Mouse (Mus musculus): ENCODE data around the gene Slc35f6. TPM values are rescaled to one million over a fixed set of nuclear protein-coding genes. Genes with fewer than 3 reads are reported as not detected.
A peak's percentile ranks its signal among the peaks of the same experiment; 100 is the strongest.

The Slc35f6 gene
- polyA plus RNA-seq, 1 experiment: 97.2 TPM

GRCm38 (mm10) chr5:30618376-30619003 lies 29.2 kb upstream of the Slc35f6 start:
- WGBS: 60% methylated on average over 8 of the region's 8 CpGs
- TF ChIP-seq POLR2A (IDR thresholded peaks at IDR 0.05; ENCODE audit: borderline replicate concordance, extremely low read depth, low read depth, low read length) (no peak), CTCF (IDR thresholded peaks at IDR 0.05; ENCODE audit: insufficient read depth, low read length) (no peak)
- DNase-seq: no peak
- Histone ChIP-seq H3K4me3 (replicated peaks; ENCODE audit: extremely low read depth, low read depth, low read length) (no peak overlapping the region), H3K4me1 (ENCODE audit: control insufficient read depth, insufficient read depth, low read length) (peaks cover 16% of the 10 kb centered on the region)

GRCm38 (mm10) chr5:30619211-30619610 lies 28.5 kb upstream of the Slc35f6 start:
- TF ChIP-seq POLR2A (IDR thresholded peaks at IDR 0.05; ENCODE audit: borderline replicate concordance, extremely low read depth, low read depth, low read length): no peak
- TF ChIP-seq CTCF (IDR thresholded peaks at IDR 0.05; ENCODE audit: insufficient read depth, low read length): no peak
- DNase-seq: no peak
- 55% methylated on average over 2 of the region's 2 CpGs for WGBS

GRCm38 (mm10) chr5:30620567-30620966 lies 27.2 kb upstream of the Slc35f6 start:
- no peak overlapping the region for H3K4me3 ChIP-seq (replicated peaks; ENCODE audit: extremely low read depth, low read depth, low read length)
- TF ChIP-seq POLR2A (IDR thresholded peaks at IDR 0.05; ENCODE audit: borderline replicate concordance, extremely low read depth, low read depth, low read length): no peak
- TF ChIP-seq CTCF (IDR thresholded peaks at IDR 0.05; ENCODE audit: insufficient read depth, low read length): no peak
- 96% methylated on average over 20 of the region's 20 CpGs for WGBS
- peaks cover 11% of the 10 kb centered on the region for H3K4me1 ChIP-seq (ENCODE audit: control insufficient read depth, insufficient read depth, low read length)
- no peak for DNase-seq

More at GRCm38 (mm10) chr5:30619211-30619610, 28.5 kb upstream of the Slc35f6 start:
- peaks cover 16% of the 10 kb centered on the region for H3K4me1 ChIP-seq (ENCODE audit: control insufficient read depth, insufficient read depth, low read length)
- H3K4me3 ChIP-seq (replicated peaks; ENCODE audit: extremely low read depth, low read depth, low read length): no peak overlapping the region

GRCm38 (mm10) chr5:30621211-30621790 lies 26.4 kb upstream of the Slc35f6 start:
- TF ChIP-seq CTCF (IDR thresholded peaks at IDR 0.05; ENCODE audit: insufficient read depth, low read length): no peak
- TF ChIP-seq POLR2A (IDR thresholded peaks at IDR 0.05; ENCODE audit: borderline replicate concordance, extremely low read depth, low read depth, low read length): no peak
- peaks cover 11% of the 10 kb centered on the region for H3K4me1 ChIP-seq (ENCODE audit: control insufficient read depth, insufficient read depth, low read length)
- 92% methylated on average over 9 of the region's 9 CpGs for WGBS
- no peak for DNase-seq
- H3K4me3 ChIP-seq (replicated peaks; ENCODE audit: extremely low read depth, low read depth, low read length): no peak overlapping the region

GRCm38 (mm10) chr5:30621844-30622176 lies 25.9 kb upstream of the Slc35f6 start:
- no peak for DNase-seq
- H3K4me1 ChIP-seq (ENCODE audit: control insufficient read depth, insufficient read depth, low read length): peaks cover 11% of the 10 kb centered on the region
- H3K4me3 ChIP-seq (replicated peaks; ENCODE audit: extremely low read depth, low read depth, low read length): no peak overlapping the region
- WGBS: 66% methylated on average over 22 of the region's 22 CpGs
- no peak for TF ChIP-seq POLR2A (IDR thresholded peaks at IDR 0.05; ENCODE audit: borderline replicate concordance, extremely low read depth, low read depth, low read length)
- no peak for TF ChIP-seq CTCF (IDR thresholded peaks at IDR 0.05; ENCODE audit: insufficient read depth, low read length)

GRCm38 (mm10) chr5:30622177-30622840 lies 25.4 kb upstream of the Slc35f6 start:
- TF ChIP-seq CTCF (IDR thresholded peaks at IDR 0.05; ENCODE audit: insufficient read depth, low read length) (no peak), POLR2A (IDR thresholded peaks at IDR 0.05; ENCODE audit: borderline replicate concordance, extremely low read depth, low read depth, low read length) (no peak)
- DNase-seq: no peak
- WGBS: 20% methylated on average over 69 of the region's 69 CpGs
- H3K4me1 ChIP-seq (ENCODE audit: control insufficient read depth, insufficient read depth, low read length): peaks cover 11% of the 10 kb centered on the region
- H3K4me3 ChIP-seq (replicated peaks; ENCODE audit: extremely low read depth, low read depth, low read length): peak overlapping the region; percentile 2

GRCm38 (mm10) chr5:30622841-30623185 lies 24.9 kb upstream of the Slc35f6 start:
- peaks cover 11% of the 10 kb centered on the region for H3K4me1 ChIP-seq (ENCODE audit: control insufficient read depth, insufficient read depth, low read length)
- DNase-seq: no peak
- TF ChIP-seq CTCF (IDR thresholded peaks at IDR 0.05; ENCODE audit: insufficient read depth, low read length) (no peak), POLR2A (IDR thresholded peaks at IDR 0.05; ENCODE audit: borderline replicate concordance, extremely low read depth, low read depth, low read length) (no peak)
- WGBS: 33% methylated on average over 10 of the region's 10 CpGs
- no peak overlapping the region for H3K4me3 ChIP-seq (replicated peaks; ENCODE audit: extremely low read depth, low read depth, low read length)

- no peak for TF ChIP-seq POLR2A (IDR thresholded peaks at IDR 0.05; ENCODE audit: borderline replicate concordance, extremely low read depth, low read depth, low read length)
- H3K4me3 ChIP-seq (replicated peaks; ENCODE audit: extremely low read depth, low read depth, low read length): no peak overlapping the region
- DNase-seq: no peak
- WGBS: 78% methylated on average over 2 of the region's 2 CpGs
- peaks cover 7% of the 10 kb centered on the region for H3K4me1 ChIP-seq (ENCODE audit: control insufficient read depth, insufficient read depth, low read length)
Measured at GRCm38 (mm10) chr5:30623380-30623779, 24.4 kb upstream of the Slc35f6 start.

GRCm38 (mm10) chr5:30624311-30624710 lies 23.4 kb upstream of the Slc35f6 start:
- TF ChIP-seq CTCF (IDR thresholded peaks at IDR 0.05; ENCODE audit: insufficient read depth, low read length) (no peak), POLR2A (IDR thresholded peaks at IDR 0.05; ENCODE audit: borderline replicate concordance, extremely low read depth, low read depth, low read length) (no peak)
- WGBS: 65% methylated on average over 1 of the region's 1 CpGs
- Histone ChIP-seq H3K4me1 (ENCODE audit: control insufficient read depth, insufficient read depth, low read length) (peaks cover 7% of the 10 kb centered on the region), H3K4me3 (replicated peaks; ENCODE audit: extremely low read depth, low read depth, low read length) (no peak overlapping the region)
- DNase-seq: no peak

- H3K4me1 ChIP-seq (ENCODE audit: control insufficient read depth, insufficient read depth, low read length): peaks cover 7% of the 10 kb centered on the region
- no peak overlapping the region for H3K4me3 ChIP-seq (replicated peaks; ENCODE audit: extremely low read depth, low read depth, low read length)
- TF ChIP-seq CTCF (IDR thresholded peaks at IDR 0.05; ENCODE audit: insufficient read depth, low read length) (no peak), POLR2A (IDR thresholded peaks at IDR 0.05; ENCODE audit: borderline replicate concordance, extremely low read depth, low read depth, low read length) (no peak)
- WGBS: 33% methylated on average over 4 of the region's 4 CpGs
- no peak for DNase-seq
Measured at GRCm38 (mm10) chr5:30624908-30625307, 22.8 kb upstream of the Slc35f6 start.
